Mouse (Mus musculus) MEL (cell line): ENCODE results near the gene Zfy2.

ENCODE experiments used
- CHD2 ChIP-seq: IDR thresholded peaks from 2 replicates; pipeline ENCODE4 v1.6.1; 2011; ENCODE audit warnings: low read length, improper control_type of control experiment
- CTCF ChIP-seq, 3 experiments: IDR thresholded peaks in 2 of 3; conservative IDR thresholded peaks in 1 of 3; 2 replicates each; pipeline ENCODE4 v1.5.1; 2011 to 2012; ENCODE audit warnings: low read length in 3 of 3, low read depth in 2 of 3, mild to moderate bottlenecking in 2 of 3, improper control_type of control experiment in 1 of 3, inconsistent platforms in 1 of 3, mixed read lengths in 1 of 3, moderate library complexity in 1 of 3; ENCODE audit not compliant: control insufficient read depth in 1 of 3, insufficient read depth in 1 of 3, poor library complexity in 1 of 3, severe bottlenecking in 1 of 3
- EP300 ChIP-seq, 2 experiments: IDR thresholded peaks; 2 replicates each; pipeline ENCODE4 v1.6.1; 2011; ENCODE audit warnings: improper control_type of control experiment in 2 of 2, low read length in 2 of 2, low read depth in 1 of 2, mild to moderate bottlenecking in 1 of 2
- MAFK ChIP-seq: IDR thresholded peaks from 2 replicates; pipeline ENCODE4 v1.6.1; 2011; ENCODE audit warnings: low read depth, mild to moderate bottlenecking, low read length, improper control_type of control experiment, borderline replicate concordance
- MAX ChIP-seq: IDR thresholded peaks from 2 replicates; pipeline ENCODE4 v1.6.1; 2011; ENCODE audit warnings: low read length, improper control_type of control experiment
- NELFE ChIP-seq: IDR thresholded peaks from 2 replicates; pipeline ENCODE4 v1.6.1; 2011; ENCODE audit warnings: low read depth, low read length, improper control_type of control experiment
- POLR2A ChIP-seq, 2 experiments: IDR thresholded peaks; 2 replicates each; pipeline ENCODE4 v1.6.1; 2011 to 2012; ENCODE audit warnings: low read length in 2 of 2, mild to moderate bottlenecking in 2 of 2, control low read depth in 1 of 2, improper control_type of control experiment in 1 of 2, low read depth in 1 of 2, moderate library complexity in 1 of 2; ENCODE audit not compliant: control insufficient read depth in 1 of 2, insufficient read depth in 1 of 2, poor library complexity in 1 of 2
- POLR2AphosphoS2 ChIP-seq: IDR thresholded peaks from 2 replicates; pipeline ENCODE4 v1.6.1; 2011; ENCODE audit warnings: low read length, improper control_type of control experiment
- RCOR1 ChIP-seq: IDR thresholded peaks from 2 replicates; pipeline ENCODE4 v1.6.1; 2012; ENCODE audit warnings: low read depth, mild to moderate bottlenecking, inconsistent platforms, low read length, improper control_type of control experiment
- USF1 ChIP-seq: IDR thresholded peaks from 2 replicates; pipeline ENCODE4 v1.6.1; 2014; ENCODE audit warnings: low read depth, mild to moderate bottlenecking, inconsistent platforms, low read length, improper control_type of control experiment, moderate library complexity
- ZNF384 ChIP-seq: IDR thresholded peaks from 2 replicates; pipeline ENCODE4 v1.6.1; 2012; ENCODE audit warnings: low read depth, mild to moderate bottlenecking, inconsistent platforms, low read length, improper control_type of control experiment

GRCm38 (mm10) chrY:2170309-2170708, at the start of gene Zfy2:
- TF ChIP-seq POLR2A (IDR thresholded peaks at IDR 0.05; ENCODE audit: control insufficient read depth in 1 of 2, insufficient read depth in 1 of 2, low read depth in 1 of 2, low read length in 2 of 2, poor library complexity in 1 of 2) (no peak), MAX (no peak), MAFK (no peak), CHD2 (no peak), RCOR1 (no peak), POLR2AphosphoS2 (no peak), CTCF (IDR thresholded peaks at IDR 0.05 in 2 of 3, conservative IDR thresholded peaks at IDR 0.05 in 1 of 3; ENCODE audit: control insufficient read depth in 1 of 3, insufficient read depth in 1 of 3, low read depth in 2 of 3, low read length in 3 of 3, poor library complexity in 1 of 3, severe bottlenecking in 1 of 3) (no peak), ZNF384 (no peak), EP300 (IDR thresholded peaks at IDR 0.05; ENCODE audit: low read depth in 1 of 2, low read length in 2 of 2) (no peak), USF1 (no peak), NELFE (no peak)
